Mouse (Mus musculus): Measurements from ENCODE around the gene Ccpg1os.

- TF ChIP-seq POLR2A (IDR thresholded peaks at IDR 0.05; ENCODE audit: control insufficient read depth in 1 of 2, insufficient read depth in 1 of 2, low read depth in 1 of 2, low read length in 2 of 2, poor library complexity in 1 of 2) (no peak), USF1 (IDR thresholded peaks at IDR 0.05; ENCODE audit: low read depth, low read length) (no peak), CTCF (IDR thresholded peaks at IDR 0.05 in 2 of 3, conservative IDR thresholded peaks at IDR 0.05 in 1 of 3; ENCODE audit: control insufficient read depth in 1 of 3, insufficient read depth in 1 of 3, low read depth in 2 of 3, low read length in 3 of 3, poor library complexity in 1 of 3, severe bottlenecking in 1 of 3) (no peak), KAT2A (conservative IDR thresholded peaks at IDR 0.05; ENCODE audit: low read depth, low read length) (no peak), HCFC1 (IDR thresholded peaks at IDR 0.05; ENCODE audit: low read depth, low read length) (no peak), CHD2 (IDR thresholded peaks at IDR 0.05; ENCODE audit: low read length) (no peak), MAZ (IDR thresholded peaks at IDR 0.05; ENCODE audit: low read depth, low read length) (no peak)
These were observed 48.9 kb downstream of the Ccpg1os start for GRCm38 (mm10) chr9:72936301-72936700.

Measured in MEL (cell line).